Mouse (Mus musculus): ENCODE results near the gene Txndc2.

DNA sequence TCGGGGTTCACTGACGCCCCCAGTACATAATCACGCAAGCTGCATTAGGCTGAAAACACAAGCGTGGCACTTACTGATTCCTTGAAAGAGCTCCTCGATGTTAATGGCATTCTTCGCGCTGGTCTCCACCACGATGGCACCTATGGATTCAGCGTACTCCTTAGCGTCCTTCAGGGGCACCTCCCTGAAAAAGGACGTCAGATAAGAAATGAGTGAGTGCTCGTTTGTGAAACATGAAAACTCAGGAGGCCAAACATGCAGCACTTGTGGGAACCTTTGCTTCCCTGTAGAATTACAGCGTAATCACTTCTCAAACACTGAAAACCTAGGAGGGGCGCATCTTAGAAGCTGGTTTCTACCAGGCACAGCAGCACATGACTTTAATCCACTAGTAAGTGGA, 25.8 kb upstream of the Txndc2 start:
- TF ChIP-seq POLR2A (IDR thresholded peaks at IDR 0.05; ENCODE audit: low read depth, low read length) = no peak
- TF ChIP-seq CTCF (IDR thresholded peaks at IDR 0.05; ENCODE audit: borderline replicate concordance, insufficient read depth, low read length) = no peak
